Mouse (Mus musculus): ENCODE measurements around the gene Pbx3.

Gene Pbx3

GRCm38 (mm10) chr2:34249141-34249960 is 123.6 kb downstream of the Pbx3 start:
- ChIA-PET POLR2A (interaction anchor here (0.5 to 1.6 kb wide), 15 partner anchors 9 to 859 kb away, joined by 3 to 15 read pairs (median 4); no protein-coding TSS in a partner anchor), CTCF (interaction anchor here in 3 of 4 experiments (0.6 to 1.5 kb wide), 12 partner anchors 43 to 1401 kb away, joined by 3 to 16 read pairs (median 4); no protein-coding TSS in a partner anchor)

- ChIA-PET CTCF (no interaction called here), POLR2A (no interaction called here)
Measured at GRCm38 (mm10) chr2:34240885-34241284, 132.1 kb downstream of the Pbx3 start.

GRCm38 (mm10) chr2:34239315-34239858 is 133.6 kb downstream of the Pbx3 start:
- ChIA-PET POLR2A (interaction anchor here in 1 of 4 experiments (1.7 kb wide), 1 partner anchor 10 kb away, joined by 5 read pairs; no protein-coding TSS in a partner anchor), CTCF (no interaction called here)

- CTCF ChIA-PET: no interaction called here
- POLR2A ChIA-PET: interaction anchor here in 2 of 4 experiments (0.6 to 2.4 kb wide), 3 partner anchors 15 to 56 kb away, joined by 3 to 4 read pairs (median 3); no protein-coding TSS in a partner anchor
Measured at GRCm38 (mm10) chr2:34235467-34236075, 137.4 kb downstream of the Pbx3 start.

GRCm38 (mm10) chr2:34234274-34234673 is 138.7 kb downstream of the Pbx3 start:
- CTCF ChIA-PET: no interaction called here

GRCm38 (mm10) chr2:34233271-34233670 is 139.7 kb downstream of the Pbx3 start:
- ChIA-PET POLR2A (interaction anchor here in 1 of 4 experiments (1.7 kb wide), 1 partner anchor 16 kb away, joined by 4 read pairs; no protein-coding TSS in a partner anchor), CTCF (no interaction called here)

More at GRCm38 (mm10) chr2:34234274-34234673, 138.7 kb downstream of the Pbx3 start:
- POLR2A ChIA-PET: interaction anchor here in 2 of 4 experiments (0.6 to 2.4 kb wide), 3 partner anchors 13 to 371 kb away, joined by 4 read pairs; no protein-coding TSS in a partner anchor

- CTCF ChIA-PET: no interaction called here
- POLR2A ChIA-PET: interaction anchor here in 1 of 4 experiments (1.1 kb wide), 1 partner anchor 16 kb away, joined by 3 read pairs; no protein-coding TSS in a partner anchor
Measured at GRCm38 (mm10) chr2:34227688-34228087, 145.3 kb downstream of the Pbx3 start.

- POLR2A ChIA-PET: no interaction called here
- CTCF ChIA-PET: no interaction called here
Measured at GRCm38 (mm10) chr2:34225470-34225869, 147.5 kb downstream of the Pbx3 start.

- ChIA-PET CTCF (no interaction called here), POLR2A (interaction anchor here in 1 of 4 experiments (0.6 to 1.4 kb wide), 2 partner anchors 13 to 72 kb away, joined by 3 to 4 read pairs; no protein-coding TSS in a partner anchor)
Measured at GRCm38 (mm10) chr2:34221477-34221876, 151.5 kb downstream of the Pbx3 start.

GRCm38 (mm10) chr2:34219150-34219549 is 153.8 kb downstream of the Pbx3 start:
- ChIA-PET CTCF (interaction anchor here in 2 of 4 experiments (0.7 kb wide), 2 partner anchors 274 to 414 kb away, joined by 3 read pairs; no protein-coding TSS in a partner anchor), POLR2A (interaction anchor here in 1 of 4 experiments (0.5 kb wide), 1 partner anchor 360 kb away, joined by 4 read pairs; no protein-coding TSS in a partner anchor)

- CTCF ChIA-PET: no interaction called here
- POLR2A ChIA-PET: no interaction called here
Measured at GRCm38 (mm10) chr2:34217596-34217995, 155.3 kb downstream of the Pbx3 start.

GRCm38 (mm10) chr2:34215496-34215895 is 157.4 kb downstream of the Pbx3 start:
- ChIA-PET CTCF (no interaction called here), POLR2A (no interaction called here)

- POLR2A ChIA-PET: no interaction called here
- CTCF ChIA-PET: interaction anchor here in 1 of 4 experiments (0.6 kb wide), 1 partner anchor 34 kb away, joined by 3 read pairs; no protein-coding TSS in a partner anchor
Measured at GRCm38 (mm10) chr2:34212418-34212817, 160.5 kb downstream of the Pbx3 start.

GRCm38 (mm10) chr2:34204797-34205196 is 168.1 kb downstream of the Pbx3 start:
- POLR2A ChIA-PET: no interaction called here
- CTCF ChIA-PET: no interaction called here

- CTCF ChIA-PET: no interaction called here
- POLR2A ChIA-PET: no interaction called here
Measured at GRCm38 (mm10) chr2:34204325-34204724, 168.6 kb downstream of the Pbx3 start.

- POLR2A ChIA-PET: no interaction called here
- CTCF ChIA-PET: interaction anchor here in 1 of 4 experiments (0.6 kb wide), 1 partner anchor 276 kb away, joined by 3 read pairs; no protein-coding TSS in a partner anchor
Measured at GRCm38 (mm10) chr2:34193870-34194820, 178.8 kb downstream of the Pbx3 start.

- ChIA-PET POLR2A (no interaction called here), CTCF (no interaction called here)
Measured at GRCm38 (mm10) chr2:34193276-34193675, 179.7 kb downstream of the Pbx3 start.

- POLR2A ChIA-PET: interaction anchor here in 1 of 4 experiments (1.7 kb wide), 1 partner anchor 10 kb away, joined by 4 read pairs; no protein-coding TSS in a partner anchor
- CTCF ChIA-PET: no interaction called here
Measured at GRCm38 (mm10) chr2:34187366-34187765, 185.6 kb downstream of the Pbx3 start.

- POLR2A ChIA-PET: no interaction called here
- CTCF ChIA-PET: interaction anchor here in 2 of 4 experiments (0.6 to 1.1 kb wide), 2 partner anchors 338 to 610 kb away, joined by 3 to 4 read pairs; no protein-coding TSS in a partner anchor
Measured at GRCm38 (mm10) chr2:34181600-34181999, 191.3 kb downstream of the Pbx3 start.

Measured in embryonic stem cell, embryonic (primary cell).